20 mouse cellular contexts compared by ENCODE assay signal in genomic region chr5:119217077-119217476, GRCm38 (mm10).
DNase-seq lines count a peak whose midpoint lies in the region; ATAC-seq and TF ChIP-seq lines count a peak whose summit lies in the region.
"Had no signal": no experiment of that assay in that cellular context is flagged by ENCODE, and none has a peak within 500 bp of the region (broad histone marks: within the 10 kb centered on the region; RNA-seq: fewer than 3 reads in every experiment).

No protein-coding gene starts in this region.

- no peak for TF ChIP-seq CTCF in intestine, postnatal 0 days (IDR thresholded peaks at IDR 0.05; ENCODE audit: low read depth)
- no peak for TF ChIP-seq CTCF in brain, embryonic 14.5 days (IDR thresholded peaks at IDR 0.05; ENCODE audit: borderline replicate concordance, extremely low read depth, insufficient read depth, insufficient read length)

- H3K4me2 ChIP-seq in intestine, embryonic 15.5 days (replicated peaks): no peak overlapping the region
- H3K4me2 ChIP-seq in intestine, postnatal 0 days (replicated peaks; ENCODE audit: low read depth): no peak overlapping the region
- H3K4me2 ChIP-seq: embryonic facial prominence, embryonic 12.5 days; forebrain, embryonic 15.5 days had no signal

- TF ChIP-seq POLR2A in brain, embryonic 14.5 days (IDR thresholded peaks at IDR 0.05; ENCODE audit: borderline replicate concordance, extremely low read depth, insufficient read depth, insufficient read length, poor library complexity, severe bottlenecking): no peak

- H3K27ac ChIP-seq in intestine, embryonic 15.5 days: no peak overlapping the region
- H3K27ac ChIP-seq in intestine, postnatal 0 days (ENCODE audit: low read depth, low read length): no peak overlapping the region
- H3K27ac ChIP-seq: embryonic facial prominence, embryonic 12.5 days; forebrain, embryonic 15.5 days; heart, embryonic 10.5 days; hindbrain, embryonic 10.5 days had no signal

- 0 out of 2 replicates have a peak, but pooled peaks have one; percentile 25 for ATAC-seq in intestine, embryonic 15.5 days
- ATAC-seq in intestine, postnatal 0 days: no peak
- ATAC-seq in megakaryocyte-erythroid progenitor cell, adult 5-6 weeks (replicated peaks; ENCODE audit: low FRiP score, low TSS enrichment, poor library complexity, severe bottlenecking): no peak
- ATAC-seq: forebrain, embryonic 15.5 days; intestine, embryonic 16.5 days had no signal

- H3K36me3 ChIP-seq in intestine, embryonic 15.5 days: no peaks in the 10 kb centered on the region
- H3K36me3 ChIP-seq in intestine, postnatal 0 days (ENCODE audit: control insufficient read depth, insufficient read depth): no peaks in the 10 kb centered on the region
- H3K36me3 ChIP-seq: embryonic facial prominence, embryonic 12.5 days; forebrain, embryonic 15.5 days; heart, embryonic 10.5 days; hindbrain, embryonic 10.5 days had no signal

- no peaks in the 10 kb centered on the region for H3K27me3 ChIP-seq in intestine, embryonic 15.5 days (replicated peaks)
- H3K27me3 ChIP-seq in intestine, postnatal 0 days (replicated peaks; ENCODE audit: control insufficient read depth, insufficient read depth, low read length): no peaks in the 10 kb centered on the region; the same call in 1 of the 2 replicates
- H3K27me3 ChIP-seq: embryonic facial prominence, embryonic 12.5 days; forebrain, embryonic 15.5 days had no signal

- H3K9ac ChIP-seq in intestine, embryonic 15.5 days: no peak overlapping the region
- H3K9ac ChIP-seq in intestine, postnatal 0 days (ENCODE audit: low read depth, low read length): no peak overlapping the region
- H3K9ac ChIP-seq: embryonic facial prominence, embryonic 12.5 days; forebrain, embryonic 15.5 days had no signal

- WGBS in intestine, embryonic 15.5 days: 51% methylated on average over 9 of the region's 9 CpGs
- 72% methylated on average over 9 of the region's 9 CpGs for WGBS in intestine, postnatal 0 days

- DNase-seq in heart, adult 11 months: peak; percentile 94
- no peak for DNase-seq in heart, postnatal 4 days
- peak; percentile 26 for DNase-seq in brain, embryonic 14.5 days (ENCODE audit: low read depth)
- peak; percentile 40 for DNase-seq in forelimb bud, embryonic 11.5 days (ENCODE audit: low read depth, low spot score)
- no peak for DNase-seq in neural tube, embryonic 10.5 days (ENCODE audit: extremely low spot score, low spot score)
- DNase-seq: adrenal gland, adult 8-10 months; adrenal gland, postnatal 36 days; cerebellum, adult 11-12 months; cerebellum, adult 9-10 months; cerebellum, postnatal 25 days; gastrocnemius, postnatal 25 days; heart, postnatal 14 days had no signal

- no peaks in the 10 kb centered on the region for H3K4me1 ChIP-seq in intestine, embryonic 15.5 days (replicated peaks)
- H3K4me1 ChIP-seq in intestine, postnatal 0 days (replicated peaks; ENCODE audit: control insufficient read depth, insufficient read depth, low read length): no peaks in the 10 kb centered on the region
- H3K4me1 ChIP-seq: forebrain, embryonic 15.5 days; hindbrain, embryonic 10.5 days had no signal

- no peaks in the 10 kb centered on the region for H3K9me3 ChIP-seq in intestine, embryonic 15.5 days
- no peaks in the 10 kb centered on the region for H3K9me3 ChIP-seq in intestine, postnatal 0 days (ENCODE audit: control insufficient read depth)
- H3K9me3 ChIP-seq: embryonic facial prominence, embryonic 12.5 days; forebrain, embryonic 15.5 days; heart, embryonic 10.5 days; hindbrain, embryonic 10.5 days had no signal

- no peak overlapping the region for H3K4me3 ChIP-seq in intestine, embryonic 15.5 days (replicated peaks)
- no peak overlapping the region for H3K4me3 ChIP-seq in intestine, postnatal 0 days (ENCODE audit: low read depth, low read length)
- H3K4me3 ChIP-seq: embryonic facial prominence, embryonic 12.5 days; forebrain, embryonic 15.5 days; heart, embryonic 10.5 days; hindbrain, embryonic 10.5 days had no signal

Comparison
In these comparisons a context has a peak if more than half of its experiments do, and no peak if none do; other contexts are left out.
1. DNase-seq: peak in heart, adult 11 months (single experiment), brain, embryonic 14.5 days (single experiment) and forelimb bud, embryonic 11.5 days (single experiment); none in heart, postnatal 4 days (single experiment) and neural tube, embryonic 10.5 days (single experiment).